Mouse (Mus musculus) limb, embryonic 10.5 days (tissue): Measurements from ENCODE around the gene Rab31. TPM values are rescaled to one million over a fixed set of nuclear protein-coding genes. Genes with fewer than 3 reads are reported as not detected.

Source experiments
- DNase-seq: peaks from one replicate; pipeline ENCODE4 v3.0.0-alpha.2; 2017; ENCODE audit warnings: low spot score
- H3K27ac ChIP-seq: fragments of 300-500 bp; sonication (generic); 2 replicates; pipeline ENCODE4 v1.5.1; 2016; ENCODE audit warnings: mild to moderate bottlenecking
- H3K27me3 ChIP-seq: fragments of 300-500 bp; sonication (generic); 2 replicates; pipeline ENCODE4 v1.6.1; 2016; ENCODE audit warnings: low read depth, mild to moderate bottlenecking; ENCODE audit not compliant: poor library complexity, severe bottlenecking
- H3K36me3 ChIP-seq: fragments of 300-500 bp; sonication (generic); 2 replicates; pipeline ENCODE4 v1.6.1; 2016; ENCODE audit warnings: mild to moderate bottlenecking, moderate library complexity
- H3K4me1 ChIP-seq: fragments of 300-500 bp; sonication (generic); 2 replicates; pipeline ENCODE4 v1.6.1; 2016
- H3K4me3 ChIP-seq: fragments of 300-500 bp; sonication (generic); 2 replicates; pipeline ENCODE4 v1.5.1; 2016; ENCODE audit warnings: mild to moderate bottlenecking, moderate library complexity
- H3K9me3 ChIP-seq: fragments of 300-500 bp; sonication (generic); replicated peaks from 2 replicates; pipeline ENCODE4 v1.6.1; 2016; ENCODE audit warnings: mild to moderate bottlenecking
- WGBS: fragments of 180-500 bp; shearing (Covaris S2); methylation state at CpG from one replicate; pipeline ENCODE4 v1.1.7; 2016; 5-methylcytosine and 5-hydroxymethylcytosine counted together
- polyA plus RNA-seq: library from polyadenylated mRNA; unstranded; fragments of >200 nt; fragmentation: Nextera tagmentation; extraction: Ambion mirVana; gene quantifications from 2 replicates; pipeline ENCODE4 v1.2.1, GENCODE M21; 2016

Gene Rab31
- polyA plus RNA-seq, 1 experiment from 2014 or later: 52.3 TPM

DNA sequence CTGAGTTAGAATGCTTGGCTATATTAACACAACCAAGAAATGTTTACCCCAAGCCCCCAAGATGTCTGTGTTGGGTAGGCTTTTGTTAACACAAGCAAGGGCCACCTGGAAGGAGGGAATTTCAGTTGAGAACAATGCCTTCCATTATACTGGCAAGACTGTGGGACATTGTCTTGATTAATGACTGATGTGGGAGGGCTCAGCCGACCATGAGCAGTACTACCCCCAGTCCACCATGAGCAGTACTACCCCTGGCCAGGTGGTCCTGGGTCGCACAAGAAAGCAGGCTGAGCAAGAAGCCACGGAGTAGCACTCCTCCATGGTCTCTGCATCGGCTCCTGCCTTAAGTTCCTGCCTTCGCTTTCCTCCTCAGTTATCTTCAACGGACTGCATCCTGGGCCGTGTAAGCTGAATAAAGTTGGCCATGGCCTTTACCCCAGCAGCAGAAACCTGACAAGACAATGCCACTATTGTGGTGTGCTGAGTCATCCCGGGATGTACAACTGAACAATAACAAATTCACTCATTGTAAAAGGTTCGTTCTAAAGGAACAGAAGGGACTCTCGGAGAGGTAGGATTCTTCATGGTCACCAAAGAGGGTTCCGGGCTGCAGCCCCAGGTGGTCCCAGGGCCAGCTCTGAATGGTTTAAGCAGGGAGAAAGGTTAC, 28.8 kb downstream of the Rab31 start:
- peaks cover 21% of the 10 kb centered on the region for H3K36me3 ChIP-seq
- no peaks in the 10 kb centered on the region for H3K27me3 ChIP-seq
- H3K4me3 ChIP-seq: no peak overlapping the region
- WGBS: 90% methylated on average over 11 of the region's 11 CpGs
- no peak for DNase-seq
- peaks cover 30% of the 10 kb centered on the region for H3K4me1 ChIP-seq
- H3K27ac ChIP-seq: peak overlapping the region; percentile 66
- no peaks in the 10 kb centered on the region for H3K9me3 ChIP-seq

DNA sequence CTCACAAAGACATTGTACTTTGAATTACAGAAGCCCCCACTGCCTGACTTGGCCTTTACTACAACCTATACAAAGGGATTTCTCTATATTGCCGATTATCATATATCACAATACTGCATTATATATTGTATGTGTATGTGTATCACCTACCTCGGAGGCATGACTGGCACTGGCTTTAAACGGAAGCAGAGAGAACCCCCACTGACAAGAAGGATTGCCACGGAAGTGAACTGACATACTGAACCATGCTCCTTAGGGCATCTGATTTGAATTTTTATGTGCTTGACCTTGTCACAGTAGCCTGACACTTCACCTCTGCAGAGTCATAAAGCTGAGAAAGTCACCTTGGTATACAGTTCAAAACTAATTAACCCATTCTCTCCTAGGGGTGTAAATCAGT, 29.6 kb downstream of the Rab31 start:
- 55% methylated on average over 4 of the region's 4 CpGs for WGBS
- H3K4me1 ChIP-seq: peaks cover 30% of the 10 kb centered on the region

GRCm38 (mm10) chr17:65742245-65742905, 30.2 kb downstream of the Rab31 start:
- DNase-seq: no peak
- H3K4me1 ChIP-seq: peaks cover 30% of the 10 kb centered on the region
- no peak overlapping the region for H3K27ac ChIP-seq
- H3K27me3 ChIP-seq: no peaks in the 10 kb centered on the region
- H3K4me3 ChIP-seq: no peak overlapping the region
- H3K36me3 ChIP-seq: peaks cover 21% of the 10 kb centered on the region
- no peaks in the 10 kb centered on the region for H3K9me3 ChIP-seq
- WGBS: 84% methylated on average over 10 of the region's 10 CpGs

More for the DNA sequence above, 29.6 kb downstream of the Rab31 start:
- H3K9me3 ChIP-seq: no peaks in the 10 kb centered on the region
- H3K4me3 ChIP-seq: no peak overlapping the region
- H3K36me3 ChIP-seq: peaks cover 21% of the 10 kb centered on the region
- 0 out of 2 replicates have a peak overlapping the region, but pooled peaks have one; percentile 15 for H3K27ac ChIP-seq
- DNase-seq: no peak
- no peaks in the 10 kb centered on the region for H3K27me3 ChIP-seq

- H3K4me3 ChIP-seq: no peak overlapping the region
- H3K27ac ChIP-seq: no peak overlapping the region
- no peak for DNase-seq
- no peaks in the 10 kb centered on the region for H3K27me3 ChIP-seq
- peaks cover 21% of the 10 kb centered on the region for H3K36me3 ChIP-seq
- no peaks in the 10 kb centered on the region for H3K9me3 ChIP-seq
- WGBS: 91% methylated on average over 4 of the region's 4 CpGs
- peaks cover 30% of the 10 kb centered on the region for H3K4me1 ChIP-seq
Observed at GRCm38 (mm10) chr17:65741565-65741964, 31.0 kb downstream of the Rab31 start.

GRCm38 (mm10) chr17:65739874-65740725, 32.5 kb downstream of the Rab31 start:
- Histone ChIP-seq H3K27ac (no peak overlapping the region), H3K4me1 (peaks cover 28% of the 10 kb centered on the region), H3K36me3 (peaks cover 13% of the 10 kb centered on the region), H3K27me3 (no peaks in the 10 kb centered on the region), H3K4me3 (no peak overlapping the region), H3K9me3 (no peaks in the 10 kb centered on the region)
- 88% methylated on average over 15 of the region's 15 CpGs for WGBS
- DNase-seq: peak; percentile 22

- no peaks in the 10 kb centered on the region for H3K9me3 ChIP-seq
- H3K27ac ChIP-seq: no peak overlapping the region
- H3K27me3 ChIP-seq: no peaks in the 10 kb centered on the region
- DNase-seq: peak; percentile 27
- WGBS: 83% methylated on average over 6 of the region's 6 CpGs
- no peak overlapping the region for H3K4me3 ChIP-seq
- H3K4me1 ChIP-seq: peaks cover 9% of the 10 kb centered on the region
- no peaks in the 10 kb centered on the region for H3K36me3 ChIP-seq
Observed at GRCm38 (mm10) chr17:65737622-65738021, 34.9 kb downstream of the Rab31 start.

DNA sequence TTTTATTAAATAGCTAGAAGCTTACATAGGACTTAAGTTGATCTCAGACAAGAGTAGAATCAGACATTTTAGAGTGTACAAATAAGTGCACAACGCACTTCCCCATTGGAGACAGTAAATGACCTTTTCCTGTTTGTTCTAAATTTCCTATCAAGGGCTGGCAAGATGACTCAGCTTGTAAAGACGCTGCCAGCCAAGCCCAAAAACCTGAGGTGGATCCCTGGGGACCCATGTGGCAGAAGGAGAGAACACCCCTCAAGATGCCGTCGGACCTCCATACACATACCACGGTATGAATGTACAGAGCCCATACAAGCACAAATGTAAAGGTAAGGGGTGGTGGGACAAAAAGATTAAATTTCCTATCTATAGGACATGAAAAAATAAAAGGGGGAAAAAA, 35.4 kb downstream of the Rab31 start:
- Histone ChIP-seq H3K9me3 (no peaks in the 10 kb centered on the region), H3K4me1 (peaks cover 4% of the 10 kb centered on the region), H3K27ac (no peak overlapping the region), H3K36me3 (no peaks in the 10 kb centered on the region), H3K4me3 (no peak overlapping the region), H3K27me3 (no peaks in the 10 kb centered on the region)
- no peak for DNase-seq
- WGBS: 88% methylated on average over 5 of the region's 5 CpGs

DNA sequence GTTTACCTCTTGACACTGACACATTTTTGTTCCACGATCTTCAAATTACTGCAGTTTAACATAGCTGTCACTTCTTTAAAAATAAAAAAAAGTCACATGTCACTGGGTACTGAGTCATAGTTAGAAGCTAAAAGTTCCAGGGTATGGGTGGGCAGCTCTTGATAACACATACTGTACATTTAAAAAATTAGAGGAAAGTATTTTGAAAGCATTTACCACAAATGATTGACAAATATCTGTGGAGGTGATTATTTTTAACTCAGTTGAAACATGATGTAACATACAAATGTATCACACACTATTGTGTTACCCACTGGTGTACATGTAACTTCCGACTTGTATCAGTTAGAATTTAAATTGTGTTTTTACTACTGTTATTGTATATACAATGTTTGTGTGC, 37.5 kb downstream of the Rab31 start:
- Histone ChIP-seq H3K27me3 (no peaks in the 10 kb centered on the region), H3K4me3 (no peak overlapping the region), H3K36me3 (no peaks in the 10 kb centered on the region), H3K9me3 (no peaks in the 10 kb centered on the region), H3K4me1 (no peaks in the 10 kb centered on the region), H3K27ac (no peak overlapping the region)
- WGBS: 93% methylated on average over 2 of the region's 2 CpGs
- no peak for DNase-seq

- Histone ChIP-seq H3K4me1 (no peaks in the 10 kb centered on the region), H3K9me3 (no peaks in the 10 kb centered on the region), H3K4me3 (no peak overlapping the region), H3K27ac (no peak overlapping the region), H3K27me3 (no peaks in the 10 kb centered on the region), H3K36me3 (no peaks in the 10 kb centered on the region)
- peak; percentile 28 for DNase-seq
- 87% methylated on average over 4 of the region's 4 CpGs for WGBS
Observed at GRCm38 (mm10) chr17:65732666-65733065, 39.9 kb downstream of the Rab31 start.

- 88% methylated on average over 9 of the region's 9 CpGs for whole genome bisulfite sequencing
- Histone ChIP-seq H3K9me3 (no peaks in the 10 kb centered on the region), H3K27me3 (no peaks in the 10 kb centered on the region), H3K4me3 (no peak overlapping the region), H3K4me1 (no peaks in the 10 kb centered on the region), H3K27ac (no peak overlapping the region), H3K36me3 (no peaks in the 10 kb centered on the region)
- no peak for DNase-seq
Observed at GRCm38 (mm10) chr17:65731710-65732109, 40.8 kb downstream of the Rab31 start.

DNA sequence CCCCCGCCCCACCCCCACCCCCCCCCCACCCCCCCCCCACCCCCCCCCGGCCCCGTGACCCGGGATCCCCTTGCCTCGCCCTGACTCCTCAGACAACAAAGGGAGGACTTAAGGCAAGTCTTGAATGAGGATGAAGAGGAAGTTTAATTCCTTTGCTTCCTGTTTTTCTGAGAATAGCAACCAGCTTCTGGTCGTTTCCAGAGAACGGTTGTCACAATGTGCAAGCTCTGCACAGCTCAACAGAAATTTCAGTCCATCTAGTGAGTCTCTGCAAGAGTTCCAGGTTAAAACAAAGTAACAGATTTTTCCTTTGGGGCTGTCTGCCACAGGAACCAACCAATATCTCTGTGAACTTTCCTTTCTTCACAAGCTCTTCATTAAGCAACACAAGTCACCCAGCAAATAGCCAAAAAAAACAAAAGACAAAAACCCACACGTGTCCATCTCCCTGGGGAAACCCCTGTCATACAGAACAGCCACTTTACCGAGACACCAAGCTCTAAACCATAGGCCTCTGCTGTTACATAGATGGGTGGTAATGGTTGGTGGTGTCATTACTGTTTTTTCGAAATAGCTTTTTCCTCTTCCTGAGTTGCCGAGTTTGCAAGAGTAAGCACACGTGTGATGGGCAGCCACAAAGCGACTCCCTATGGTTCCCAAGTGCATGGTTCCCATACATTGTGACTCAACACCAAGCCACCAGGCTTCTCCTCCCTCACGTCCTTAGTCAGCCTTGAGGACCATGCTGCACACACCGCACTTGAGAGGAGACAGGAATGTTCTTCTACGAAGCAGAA, 42.4 kb downstream of the Rab31 start:
- DNase-seq: peak; percentile 21
- no peaks in the 10 kb centered on the region for H3K27me3 ChIP-seq
- H3K27ac ChIP-seq: no peak overlapping the region
- no peaks in the 10 kb centered on the region for H3K36me3 ChIP-seq
- WGBS: 76% methylated on average over 16 of the region's 16 CpGs
- no peaks in the 10 kb centered on the region for H3K9me3 ChIP-seq
- no peak overlapping the region for H3K4me3 ChIP-seq
- no peaks in the 10 kb centered on the region for H3K4me1 ChIP-seq

DNA sequence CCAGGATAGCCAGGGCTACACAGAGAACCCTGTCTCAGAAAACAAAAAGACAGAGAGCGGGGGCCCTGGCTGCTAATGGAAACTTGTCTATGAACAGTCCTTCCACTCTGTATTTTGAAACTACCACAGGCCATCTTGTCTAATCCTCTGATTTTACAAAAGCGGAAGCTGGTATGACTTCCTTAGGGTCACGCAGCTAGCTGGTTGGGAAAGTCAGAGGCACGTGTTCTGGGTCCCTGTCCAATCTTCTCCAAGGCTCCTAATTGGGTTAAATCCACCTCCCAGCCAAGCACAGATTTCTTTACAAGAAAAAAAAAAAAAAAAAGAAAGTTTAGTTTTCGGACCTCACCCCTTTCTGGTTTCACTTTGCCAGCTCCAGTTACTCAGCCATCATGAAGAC, 45.8 kb downstream of the Rab31 start:
- H3K4me3 ChIP-seq: no peak overlapping the region
- H3K9me3 ChIP-seq: no peaks in the 10 kb centered on the region
- 0 out of 2 replicates have a peak, but pooled peaks cover 3% of the 10 kb centered on the region for H3K36me3 ChIP-seq
- peaks cover 14% of the 10 kb centered on the region for H3K4me1 ChIP-seq
- no peak for DNase-seq
- WGBS: 88% methylated on average over 5 of the region's 5 CpGs
- H3K27me3 ChIP-seq: no peaks in the 10 kb centered on the region
- H3K27ac ChIP-seq: no peak overlapping the region
